Mouse (Mus musculus) liver, adult 2 months (tissue): ENCODE results near the gene Tmc8. TPM values are rescaled to one million over a fixed set of nuclear protein-coding genes. Genes with fewer than 3 reads are reported as not detected.

ENCODE experiments used
- DNase-seq: peaks from one replicate; pipeline ENCODE4 v3.0.0-alpha.2; 2011; ENCODE audit warnings: low read depth, low spot score; ENCODE audit errors: extremely low read depth
- H3K27ac ChIP-seq: fragments of 200-500 bp; replicated peaks from 2 replicates; pipeline ENCODE4 v1.5.1; 2012; ENCODE audit warnings: low read depth, mild to moderate bottlenecking, control low read depth, inconsistent platforms, low read length; ENCODE audit not compliant: insufficient read depth
- H3K27me3 ChIP-seq: fragments of 200-500 bp; 2 replicates; pipeline ENCODE4 v1.6.1; 2012; ENCODE audit warnings: mild to moderate bottlenecking, moderate library complexity, low read length, inconsistent platforms; ENCODE audit not compliant: control insufficient read depth, insufficient read depth
- H3K36me3 ChIP-seq: fragments of 200-500 bp; 2 replicates; pipeline ENCODE4 v1.6.1; 2012; ENCODE audit warnings: low read length, inconsistent platforms; ENCODE audit not compliant: control insufficient read depth, insufficient read depth
- H3K4me1 ChIP-seq: fragments of 200-500 bp; 2 replicates; pipeline ENCODE4 v1.6.1; 2011; ENCODE audit warnings: low read length; ENCODE audit not compliant: control insufficient read depth, insufficient read depth
- H3K4me3 ChIP-seq: fragments of 200-500 bp; 2 replicates; pipeline ENCODE4 v1.5.1; 2011; ENCODE audit warnings: low read depth, mild to moderate bottlenecking, control low read depth, low read length, moderate library complexity; ENCODE audit not compliant: insufficient read depth
- H3K79me2 ChIP-seq: fragments of 200-500 bp; 2 replicates; pipeline ENCODE4 v1.6.1; 2012; ENCODE audit warnings: inconsistent platforms, mild to moderate bottlenecking, low read length, moderate library complexity; ENCODE audit not compliant: control insufficient read depth, insufficient read depth
- H3K9ac ChIP-seq: fragments of 200-500 bp; 2 replicates; pipeline ENCODE4 v1.6.1; 2012; ENCODE audit warnings: low read depth, mild to moderate bottlenecking, control low read depth, inconsistent platforms, low read length
- CTCF ChIP-seq: fragments of 200-500 bp; IDR thresholded peaks from 2 replicates; pipeline ENCODE4 v1.5.1; 2011; ENCODE audit warnings: low read depth, low read length, control low read depth
- POLR2A ChIP-seq: fragments of 200-500 bp; IDR thresholded peaks from 2 replicates; pipeline ENCODE4 v1.6.1; 2011; ENCODE audit warnings: low read length, control low read depth; ENCODE audit not compliant: insufficient read depth; ENCODE audit errors: extremely low read depth
- WGBS: fragments of 180-500 bp; shearing (Covaris S2); methylation state at CpG from one replicate; pipeline ENCODE4 v1.1.7; 2018; 5-methylcytosine and 5-hydroxymethylcytosine counted together
- polyA plus RNA-seq: library from polyadenylated mRNA; depleted of rRNA; stranded (reverse); fragments of >200 nt; gene quantifications from 2 replicates; pipeline ENCODE4 v1.2.3, GENCODE M21; 2012; rRNA removed
- total RNA-seq: library from RNA; depleted of rRNA; stranded (reverse); fragments of >200 nt; gene quantifications from 2 replicates; pipeline ENCODE4 v1.2.3, GENCODE M21; 2014; rRNA removed

Tmc8 gene
- total RNA-seq (0.55 and 1.1 TPM in 2 replicates), polyA plus RNA-seq (1.7 and 3.1 TPM in 2 replicates)

DNA sequence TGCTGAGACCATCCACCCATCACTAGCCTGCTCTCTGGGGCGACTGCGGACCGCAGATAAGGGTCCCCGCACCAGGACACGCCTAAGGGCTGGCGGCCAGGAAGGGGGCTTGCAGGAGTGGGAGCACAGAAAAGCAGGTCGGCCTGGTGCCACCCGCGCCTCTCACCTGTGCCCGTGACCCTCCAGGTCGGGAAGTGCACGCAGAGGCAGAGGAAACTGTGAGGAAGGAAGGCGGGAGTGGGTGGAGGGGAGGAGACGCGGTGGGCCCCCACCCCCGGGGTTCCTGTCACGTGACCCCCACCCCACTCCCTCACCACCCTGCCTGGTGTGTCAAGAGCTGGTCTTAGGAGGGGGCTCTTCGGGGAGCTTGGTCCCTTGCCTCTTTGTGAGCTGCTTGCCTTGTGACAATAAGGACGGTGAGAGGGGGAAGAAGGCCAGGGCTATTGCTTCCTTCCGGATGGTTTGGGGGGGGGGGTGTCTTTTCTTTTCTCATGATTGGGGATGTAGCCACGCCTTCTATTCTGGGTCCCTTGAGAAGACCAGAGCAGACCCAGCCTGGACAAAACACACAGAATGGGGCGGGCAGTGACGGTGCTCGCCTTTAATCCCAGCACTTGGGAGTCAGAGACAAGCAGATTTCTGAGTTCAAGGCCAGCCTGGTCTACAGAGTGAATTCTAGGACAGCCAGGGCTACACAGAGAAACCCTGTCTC, at the start of gene Tmc8, which contains the start of gene Tmc6:
Tmc8 (plus strand) TSS at position 84 of the 712 bp plus-strand sequence.
Tmc6 (minus strand) TSS at position 206 of the 712 bp plus-strand sequence.
- H3K4me3 ChIP-seq = peak within 1 kb of the TSS; percentile 62
- no peaks in the 10 kb centered on the region for H3K36me3 ChIP-seq
- peak; percentile 13 for DNase-seq
- 60% methylated on average over 24 of the region's 24 CpGs for WGBS
- no peaks in the 10 kb centered on the region for H3K79me2 ChIP-seq
- TF ChIP-seq CTCF (no peak), POLR2A (peak; percentile 38; the same call in 1 of the 2 replicates)
- no peaks in the 10 kb centered on the region for H3K27me3 ChIP-seq
- H3K9ac ChIP-seq = peak within 1 kb of the TSS; percentile 59
- peak within 1 kb of the TSS; percentile 45 for H3K27ac ChIP-seq
- peaks cover 4% of the 10 kb centered on the region; the same call in 1 of the 2 replicates for H3K4me1 ChIP-seq

DNA sequence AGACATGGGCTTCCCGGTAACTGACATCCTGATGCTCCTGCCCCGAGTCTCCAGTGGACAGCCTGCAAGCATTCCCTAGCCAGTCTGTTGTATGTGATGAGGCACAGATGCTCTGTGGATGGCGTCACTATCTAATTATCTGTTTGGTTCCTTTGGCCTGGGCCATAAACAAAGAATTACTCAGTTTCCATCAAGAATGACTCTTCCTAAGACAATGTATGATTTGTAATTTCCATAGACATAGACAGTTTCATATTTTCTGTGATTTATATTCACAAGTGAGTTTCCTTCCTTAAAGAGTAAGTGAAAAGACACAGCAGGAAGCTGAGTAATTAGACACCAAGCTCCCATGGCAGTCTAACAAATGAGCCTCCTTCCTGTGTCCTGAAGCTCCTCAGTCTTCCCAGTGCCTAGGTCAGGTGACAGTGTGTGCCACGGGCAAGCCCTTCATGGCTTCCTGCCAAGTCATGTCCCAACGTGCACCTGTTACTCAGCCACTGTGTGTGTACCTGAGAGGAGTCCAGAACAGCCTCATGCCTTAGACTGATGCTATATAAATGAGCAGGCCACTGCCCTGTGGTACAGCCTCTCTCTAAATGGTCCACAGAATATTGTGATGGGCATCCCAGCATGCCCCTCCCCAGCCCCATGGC, 45.7 kb upstream of the Tmc8 start:
- Histone ChIP-seq H3K79me2 (no peaks in the 10 kb centered on the region), H3K4me3 (no peak overlapping the region), H3K36me3 (peaks cover 28% of the 10 kb centered on the region), H3K9ac (no peak overlapping the region), H3K27ac (no peak overlapping the region), H3K4me1 (no peaks in the 10 kb centered on the region), H3K27me3 (no peaks in the 10 kb centered on the region)
- TF ChIP-seq CTCF = no peak
- no peak for TF ChIP-seq POLR2A
- 52% methylated on average over 5 of the region's 5 CpGs for WGBS
- peak; percentile 39 for DNase-seq

DNA sequence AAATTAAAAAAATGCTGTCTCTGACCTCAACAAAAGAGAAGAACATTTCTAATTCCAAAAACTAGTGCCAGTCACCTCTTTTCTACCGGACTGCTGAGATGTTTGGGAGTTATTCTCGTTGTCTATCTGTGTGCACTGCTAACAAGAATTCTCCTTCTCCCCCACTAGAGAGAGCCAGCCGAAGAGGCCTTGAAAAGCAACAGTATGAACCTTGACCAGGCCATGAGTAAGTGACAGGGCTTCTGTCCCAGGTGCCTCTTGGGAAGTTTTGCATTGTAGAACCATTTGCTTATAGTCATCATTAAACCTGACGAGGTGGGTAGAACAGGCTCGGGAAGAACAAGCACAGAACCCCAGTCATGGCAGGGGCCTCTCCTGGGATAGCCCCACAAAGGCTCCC, 43.8 kb upstream of the Tmc8 start:
- DNase-seq = no peak
- 85% methylated on average over 5 of the region's 5 CpGs for WGBS
- H3K36me3 ChIP-seq = peaks cover 42% of the 10 kb centered on the region

DNA sequence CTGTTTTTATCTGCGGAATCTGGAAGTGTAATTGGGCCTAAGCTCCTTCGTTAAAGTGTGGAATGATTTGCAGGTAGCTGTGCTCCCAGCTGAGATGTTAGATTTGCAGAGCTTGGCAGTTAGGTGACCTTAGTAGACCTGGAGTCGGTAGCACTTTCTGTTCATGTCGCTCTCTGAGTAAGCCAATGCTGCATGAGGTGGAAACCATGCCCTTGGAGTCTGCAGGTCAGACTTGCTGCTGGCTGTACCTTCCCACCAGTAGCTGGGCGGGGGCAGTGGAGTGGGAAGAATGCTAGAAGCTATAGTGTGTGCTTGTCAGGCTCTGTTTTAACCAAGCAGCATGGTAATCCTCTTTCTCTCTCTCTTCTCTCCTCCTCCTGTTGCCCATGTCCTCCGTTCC, 40.7 kb upstream of the Tmc8 start:
- no peak for TF ChIP-seq CTCF
- no peak for TF ChIP-seq POLR2A
- no peak for DNase-seq
- H3K9ac ChIP-seq = no peak overlapping the region
- H3K27ac ChIP-seq = no peak overlapping the region
- H3K36me3 ChIP-seq = peaks cover 54% of the 10 kb centered on the region
- H3K79me2 ChIP-seq = no peaks in the 10 kb centered on the region
- H3K4me3 ChIP-seq = no peak overlapping the region
- no peaks in the 10 kb centered on the region for H3K4me1 ChIP-seq
- 94% methylated on average over 6 of the region's 6 CpGs for WGBS
- no peaks in the 10 kb centered on the region for H3K27me3 ChIP-seq

More for the DNA sequence above, 43.8 kb upstream of the Tmc8 start:
- H3K4me1 ChIP-seq = no peaks in the 10 kb centered on the region
- no peaks in the 10 kb centered on the region for H3K27me3 ChIP-seq
- H3K79me2 ChIP-seq = no peaks in the 10 kb centered on the region
- no peak overlapping the region for H3K9ac ChIP-seq
- no peak overlapping the region for H3K4me3 ChIP-seq
- TF ChIP-seq CTCF (no peak), POLR2A (no peak)
- no peak overlapping the region for H3K27ac ChIP-seq

DNA sequence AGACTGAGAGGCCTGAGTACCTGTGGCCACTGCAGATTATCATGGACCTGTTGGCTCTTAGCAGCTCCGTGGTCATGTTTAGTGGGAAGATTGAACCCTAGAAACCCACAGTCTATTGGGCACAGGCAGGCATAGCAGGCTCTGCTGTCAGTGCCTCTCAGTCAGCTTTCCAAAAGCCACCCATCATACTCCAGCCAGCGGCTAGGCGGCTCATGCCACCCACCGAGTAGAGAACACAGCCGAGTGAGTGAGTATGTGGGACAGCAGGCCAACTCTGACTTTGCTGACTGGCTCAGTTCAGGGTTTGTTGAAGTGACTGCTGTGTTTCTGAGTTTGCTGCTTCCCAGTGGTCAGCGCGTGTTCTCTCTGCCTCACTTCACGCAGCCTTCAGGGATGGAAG, 39.6 kb upstream of the Tmc8 start:
- Histone ChIP-seq H3K27ac (no peak overlapping the region), H3K4me3 (no peak overlapping the region), H3K4me1 (no peaks in the 10 kb centered on the region), H3K36me3 (peaks cover 54% of the 10 kb centered on the region), H3K79me2 (no peaks in the 10 kb centered on the region), H3K9ac (no peak overlapping the region), H3K27me3 (no peaks in the 10 kb centered on the region)
- 92% methylated on average over 8 of the region's 8 CpGs for WGBS
- no peak for TF ChIP-seq POLR2A
- no peak for TF ChIP-seq CTCF
- DNase-seq = no peak

DNA sequence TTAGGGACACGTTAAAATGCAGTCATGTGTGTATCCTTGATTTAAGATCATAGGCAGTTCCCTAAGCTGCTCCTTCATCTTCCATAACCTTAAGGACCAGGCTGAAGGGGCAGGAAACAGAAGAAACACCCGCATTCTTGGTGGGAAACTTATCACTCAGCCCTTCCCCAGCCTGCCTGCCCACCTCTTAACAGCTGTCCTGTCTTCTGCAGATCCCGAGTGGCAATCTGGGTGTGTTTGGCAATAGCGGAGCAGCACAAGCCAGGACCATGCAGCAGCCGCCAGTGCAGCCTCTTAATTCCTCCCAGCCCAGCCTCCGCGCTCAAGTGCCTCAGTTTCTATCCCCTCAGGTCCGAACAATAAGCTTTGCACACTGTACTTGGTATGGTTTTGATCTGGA, 39.2 kb upstream of the Tmc8 start:
- WGBS = 92% methylated on average over 8 of the region's 8 CpGs
- TF ChIP-seq CTCF (no peak), POLR2A (no peak)
- Histone ChIP-seq H3K36me3 (peaks cover 58% of the 10 kb centered on the region), H3K4me1 (no peaks in the 10 kb centered on the region), H3K79me2 (no peaks in the 10 kb centered on the region), H3K27me3 (no peaks in the 10 kb centered on the region), H3K9ac (no peak overlapping the region), H3K27ac (no peak overlapping the region), H3K4me3 (no peak overlapping the region)
- DNase-seq = no peak
